Mouse (Mus musculus) c-Kit-positive CD71-positive TER-119-positive erythroid progenitor cells, embryonic 14.5 days (primary cell): Measurements from ENCODE around the gene Tns1.
"Not testable (repeated sequence)": the region's sequence is repeated elsewhere in the genome, so short reads cannot be mapped to it uniquely, and the experiment has no call there.

Experiments
- DNase-seq: peaks from one replicate; pipeline ENCODE4 v3.0.0-alpha.2; 2013; ENCODE audit warnings: low spot score

The Tns1 gene

DNA sequence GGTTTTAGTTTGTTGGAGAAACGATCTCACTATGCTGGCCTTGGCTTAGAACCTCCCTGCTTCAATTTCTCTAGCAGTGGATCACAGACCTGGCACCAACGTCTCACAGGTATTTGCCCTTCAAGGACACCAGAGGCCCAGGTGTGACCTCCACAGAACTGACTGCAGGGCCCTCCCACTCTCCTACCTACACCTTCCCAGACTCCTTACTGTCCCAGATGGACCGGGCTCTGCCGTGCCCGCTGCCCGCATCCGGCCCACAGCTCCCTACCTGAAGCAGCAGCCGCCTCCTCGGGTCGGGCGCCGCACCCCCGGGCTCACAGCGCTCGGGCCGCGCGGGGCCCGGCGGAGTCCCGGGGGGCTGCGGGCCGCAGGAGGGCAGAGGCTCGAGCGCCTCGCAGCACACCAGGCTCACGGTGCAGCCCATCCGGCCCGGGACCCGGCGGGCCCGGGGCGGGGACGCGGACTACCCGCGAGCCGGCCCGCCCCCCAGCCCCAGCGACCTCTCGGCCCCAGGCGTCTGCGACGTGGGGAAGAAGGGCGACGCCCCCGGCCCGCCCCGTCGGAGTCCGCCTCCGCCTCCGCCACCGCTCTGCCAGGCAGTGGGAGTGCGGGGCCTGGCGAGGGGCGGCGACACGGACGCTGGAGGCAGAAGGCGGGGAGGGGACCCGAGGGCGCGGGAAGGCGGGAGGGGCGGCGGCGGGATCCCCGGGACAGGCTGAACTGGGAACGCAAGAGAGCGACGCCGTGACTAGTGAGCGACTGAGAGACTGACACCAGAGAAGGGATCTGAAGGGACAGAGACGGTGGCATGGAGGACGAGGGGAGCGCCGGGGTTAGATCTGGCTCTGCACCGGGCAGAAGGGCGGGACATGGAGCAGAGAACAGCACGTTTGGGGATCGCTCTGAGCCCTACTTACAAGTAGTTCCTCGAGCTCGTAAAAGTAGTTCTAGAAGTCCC, at the start of gene Tns1:
Tns1 (minus strand) TSS at position 429 of the 961 bp plus-strand sequence.
- no peak for DNase-seq

DNA sequence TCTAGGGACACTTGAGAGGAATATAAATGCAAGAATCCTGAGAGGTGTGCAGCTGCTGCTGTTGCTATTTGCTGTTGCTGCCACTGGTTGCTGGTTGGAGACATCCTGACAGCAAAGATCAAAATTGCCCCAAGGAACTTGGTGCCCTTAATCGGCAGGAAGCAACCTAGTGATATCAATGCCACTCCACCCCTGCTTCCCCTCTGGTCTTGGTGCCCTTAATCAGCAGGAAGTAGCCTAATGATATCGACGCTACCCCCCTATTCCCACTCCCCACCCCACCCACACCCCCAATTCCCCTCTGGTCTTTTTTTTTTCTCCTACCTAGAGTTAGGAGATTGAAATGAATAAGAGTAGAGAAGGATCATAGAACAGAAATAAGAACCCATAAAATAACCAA, 48.5 kb upstream of the Tns1 start:
- DNase-seq = no peak

- no peak for DNase-seq
Measured at GRCm38 (mm10) chr1:74169721-74170120, 45.5 kb upstream of the Tns1 start.

DNA sequence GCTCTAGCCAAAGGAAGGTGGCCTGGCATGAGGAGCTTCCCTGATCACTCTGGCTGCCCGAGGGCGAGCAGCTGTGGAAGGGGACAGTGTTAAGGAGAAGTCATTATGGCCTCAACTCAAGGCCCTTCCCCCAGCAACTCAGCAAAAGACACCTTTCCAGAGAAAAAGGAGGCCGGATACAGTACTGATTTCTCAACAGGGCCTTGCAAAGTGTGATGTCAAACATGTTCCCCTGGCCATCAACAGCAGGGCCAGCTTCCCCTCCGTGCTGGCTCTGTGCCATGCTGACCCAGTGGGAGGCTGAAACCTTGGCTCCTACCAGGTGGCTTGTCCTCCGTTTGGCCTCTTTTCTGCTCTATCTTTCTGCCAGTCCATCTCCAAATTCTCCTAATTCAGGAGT, 42.9 kb upstream of the Tns1 start:
- no peak for DNase-seq

- no peak for DNase-seq
Measured at GRCm38 (mm10) chr1:74160036-74160435, 35.8 kb upstream of the Tns1 start.

DNA sequence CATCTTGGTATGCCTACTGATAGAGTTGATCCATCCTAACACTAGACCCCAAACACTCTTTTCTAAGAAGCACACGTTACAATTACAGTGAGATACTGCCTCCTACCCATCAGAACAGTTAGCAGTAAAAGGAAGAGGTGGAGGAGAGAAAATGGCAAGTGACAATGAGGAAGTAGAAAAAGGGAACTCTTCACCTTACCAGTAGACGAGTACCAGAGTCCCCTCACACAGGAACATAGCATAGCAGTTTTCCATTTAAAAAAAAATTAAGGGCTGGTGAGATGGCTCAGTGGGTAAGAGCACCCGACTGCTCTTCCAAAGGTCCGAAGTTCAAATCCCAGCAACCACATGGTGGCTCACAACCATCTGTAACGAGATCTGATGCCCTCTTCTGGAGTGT, 35.4 kb upstream of the Tns1 start:
- DNase-seq = not testable (repeated sequence)

GRCm38 (mm10) chr1:74156381-74156910, 32.2 kb upstream of the Tns1 start:
- no peak for DNase-seq

DNA sequence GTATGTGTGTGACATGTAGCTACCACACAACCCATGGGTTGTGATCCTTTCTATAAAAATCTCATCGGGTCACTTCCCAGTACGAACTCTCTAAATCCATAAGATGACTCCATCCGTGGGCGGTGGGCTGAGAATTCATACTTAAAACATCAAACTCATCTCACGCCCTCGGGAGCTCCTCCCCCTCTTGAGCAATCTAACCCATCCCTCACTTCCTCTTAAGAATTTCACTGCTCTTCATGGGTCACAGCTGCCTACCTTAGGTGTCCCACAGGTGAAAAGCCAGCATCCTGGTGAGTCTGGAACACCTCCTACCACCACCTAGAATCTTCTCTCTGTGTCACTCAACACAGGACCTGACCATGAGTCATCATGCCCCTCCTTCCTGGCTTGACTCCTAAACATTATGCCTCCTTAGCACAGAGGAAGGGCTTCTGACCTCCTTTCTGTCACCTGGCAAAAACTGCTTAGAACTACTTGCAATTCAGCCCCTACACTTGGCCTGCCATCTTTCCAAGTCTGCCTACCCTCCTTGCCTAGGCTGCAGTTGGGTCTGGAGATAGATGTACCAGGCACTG, 31.3 kb upstream of the Tns1 start:
- no peak for DNase-seq

DNA sequence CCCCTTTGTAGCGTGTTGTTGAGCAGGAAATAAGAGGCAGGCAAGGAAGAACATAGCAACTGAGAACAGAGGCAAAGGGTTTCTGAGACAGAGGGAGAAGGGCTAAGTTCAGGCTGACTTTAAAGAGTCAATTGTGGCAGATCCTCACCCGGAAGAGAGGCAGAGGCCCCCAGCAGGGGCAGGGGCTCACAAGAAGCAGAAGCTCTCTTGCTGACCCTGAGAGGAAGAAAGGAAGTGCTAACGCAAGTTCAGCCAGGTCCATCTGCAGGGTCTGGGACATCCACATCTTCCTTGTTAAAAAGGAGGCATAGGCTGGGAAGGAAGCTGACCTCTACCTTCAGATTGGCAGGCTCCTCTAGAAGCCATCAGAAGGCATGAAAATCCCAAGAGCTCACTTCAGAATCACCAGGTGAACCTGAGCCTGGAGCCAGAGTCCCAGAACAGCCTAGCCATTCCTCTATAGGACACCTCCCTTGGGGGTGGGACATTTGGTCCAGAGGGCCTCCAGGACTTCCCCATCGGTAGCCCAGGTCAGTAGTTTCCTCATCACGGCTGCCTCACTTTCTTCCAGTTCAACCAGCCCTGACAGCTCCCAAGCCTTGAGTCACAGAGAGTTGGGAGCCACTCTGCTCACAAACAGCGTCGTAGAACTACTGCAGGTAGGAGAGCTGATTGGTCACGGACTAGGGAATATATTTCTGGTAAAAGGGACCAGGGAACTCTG, 29.4 kb upstream of the Tns1 start, which contains the start of gene Cxcr2:
Cxcr2 (plus strand) TSS at position 529 of the 724 bp plus-strand sequence.
- no peak for DNase-seq

DNA sequence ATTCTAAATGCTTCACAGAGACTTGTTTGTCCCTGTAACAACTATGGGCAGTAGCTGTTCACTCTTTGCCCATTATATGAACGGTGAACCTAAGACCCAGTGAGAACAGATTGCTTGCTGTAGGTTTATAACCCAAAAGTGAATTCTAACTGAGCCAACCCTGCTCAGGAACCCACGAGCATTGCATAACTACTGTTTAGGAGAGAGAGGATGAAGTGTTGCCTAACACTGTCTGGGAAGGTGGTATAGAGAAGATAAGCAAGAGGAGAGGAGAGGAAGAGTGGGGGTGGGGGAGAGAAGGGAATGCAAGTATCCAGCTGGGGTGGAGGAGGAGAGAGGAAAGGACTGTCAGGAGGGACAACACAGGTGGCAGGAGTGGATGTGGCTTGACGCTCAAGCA, 26.8 kb upstream of the Tns1 start:
- DNase-seq = no peak

- no peak for DNase-seq
Measured at GRCm38 (mm10) chr1:74150101-74150500, 25.9 kb upstream of the Tns1 start.

DNA sequence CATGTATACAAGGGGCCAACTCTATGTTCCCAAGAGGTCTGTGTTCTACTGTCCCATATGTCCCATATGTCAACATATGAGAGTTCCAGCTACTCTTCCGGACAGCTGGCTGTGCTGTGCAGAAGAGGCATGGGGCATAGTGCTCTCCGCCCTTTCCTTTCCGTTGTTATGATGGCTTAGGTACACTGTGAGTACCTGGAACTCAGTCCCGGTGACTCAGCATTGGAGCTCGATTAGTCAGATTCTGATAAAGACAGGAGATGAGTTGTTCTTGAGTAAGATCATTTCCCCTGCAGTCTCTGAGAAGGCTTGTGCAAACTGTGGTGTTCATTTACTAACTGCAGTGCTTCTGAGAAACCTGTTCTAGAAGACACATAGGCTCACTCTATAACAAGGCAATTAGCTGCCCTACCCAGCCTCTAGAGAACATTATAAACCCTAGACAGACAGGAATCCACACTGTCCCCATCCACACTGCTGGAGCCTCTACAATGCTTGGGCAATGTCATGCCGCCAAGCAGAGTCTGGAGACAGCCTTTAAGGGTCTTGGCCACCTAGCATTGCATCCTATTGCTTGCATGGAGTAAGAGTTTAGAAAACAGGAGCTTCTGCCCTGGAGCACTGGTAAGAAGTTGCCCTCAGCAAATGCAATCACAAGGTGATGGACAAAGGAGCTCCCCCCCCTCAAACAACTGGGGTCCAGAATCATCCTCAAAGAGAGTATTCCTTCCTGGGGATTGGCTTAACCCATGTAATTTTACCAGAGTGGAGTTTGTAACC, 25.0 kb upstream of the Tns1 start:
- no peak for DNase-seq

GRCm38 (mm10) chr1:74141781-74142180, 17.5 kb upstream of the Tns1 start:
- DNase-seq = no peak

DNA sequence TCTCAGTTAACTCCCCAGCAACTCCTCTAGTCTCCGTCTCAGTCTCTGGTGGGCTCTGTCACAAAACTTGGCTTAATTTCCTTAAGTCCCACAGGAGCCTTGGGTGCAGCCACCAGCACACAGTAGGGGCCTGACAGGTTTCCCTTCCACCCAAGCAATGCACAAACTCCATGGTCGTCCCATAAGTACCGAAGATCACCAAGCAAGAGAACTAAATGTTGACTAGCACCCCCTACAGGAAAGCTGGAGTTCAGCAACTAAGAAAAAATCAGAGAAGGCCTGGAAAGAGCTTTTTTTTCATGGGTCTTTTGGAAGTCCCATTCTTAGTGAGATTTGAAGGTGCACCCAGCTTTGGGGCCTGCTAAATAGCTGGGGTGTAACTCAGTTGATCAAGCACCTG, 15.2 kb upstream of the Tns1 start:
- DNase-seq = no peak

DNA sequence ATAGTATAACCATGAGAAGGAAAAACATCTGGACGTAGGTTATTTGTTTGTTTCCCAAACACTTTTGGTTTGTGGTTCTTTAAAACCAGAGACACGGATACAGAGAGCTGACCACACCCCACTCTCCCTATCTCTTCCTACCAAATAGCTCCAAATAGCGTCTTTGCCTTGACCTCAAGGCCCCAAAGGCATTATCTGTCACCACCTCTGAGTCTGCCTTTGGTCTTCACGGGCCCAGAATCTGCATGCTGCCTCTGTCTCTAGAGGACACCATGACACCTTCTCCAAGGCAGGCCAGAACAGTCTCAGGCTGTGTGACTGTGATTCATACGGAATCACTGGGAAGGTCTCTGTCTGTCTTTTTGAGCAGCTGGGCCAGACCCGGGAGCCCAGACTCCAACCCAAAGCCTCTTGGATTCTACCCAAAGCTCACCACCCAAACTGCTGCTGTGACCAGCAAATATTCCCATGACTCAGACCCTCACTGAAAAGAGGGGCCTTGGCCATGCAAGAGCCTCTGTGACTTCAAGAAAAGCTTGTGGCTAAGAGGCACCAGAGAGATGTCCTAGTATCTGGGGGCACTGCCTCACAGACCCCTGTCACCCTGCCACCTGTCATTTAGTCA, 11.2 kb upstream of the Tns1 start:
- DNase-seq = peak; percentile 45

DNA sequence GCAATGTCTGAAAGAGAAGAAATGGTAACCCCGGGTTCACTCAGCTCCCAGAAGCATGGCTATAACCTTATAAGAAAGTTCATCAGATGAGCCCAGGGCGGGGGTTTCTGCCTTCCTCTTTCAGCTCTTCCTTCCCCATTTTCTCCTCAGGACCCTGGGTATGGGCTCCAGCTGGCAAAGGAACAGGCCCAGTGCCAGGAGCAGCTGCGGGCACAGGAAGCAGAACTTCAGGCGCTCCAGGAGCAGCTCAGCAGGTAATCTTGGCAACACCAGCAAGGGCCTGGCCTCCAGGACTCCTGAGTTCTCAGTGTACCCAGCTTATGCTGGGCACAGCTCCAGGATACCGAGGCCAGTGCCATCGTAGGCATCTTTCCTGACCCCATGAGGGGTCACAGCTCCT, 9.7 kb upstream of the Tns1 start:
- DNase-seq = no peak

- no peak for DNase-seq
Measured at GRCm38 (mm10) chr1:74132011-74132410, 7.8 kb upstream of the Tns1 start.

GRCm38 (mm10) chr1:74130883-74131659, 6.8 kb upstream of the Tns1 start:
- DNase-seq = no peak

DNA sequence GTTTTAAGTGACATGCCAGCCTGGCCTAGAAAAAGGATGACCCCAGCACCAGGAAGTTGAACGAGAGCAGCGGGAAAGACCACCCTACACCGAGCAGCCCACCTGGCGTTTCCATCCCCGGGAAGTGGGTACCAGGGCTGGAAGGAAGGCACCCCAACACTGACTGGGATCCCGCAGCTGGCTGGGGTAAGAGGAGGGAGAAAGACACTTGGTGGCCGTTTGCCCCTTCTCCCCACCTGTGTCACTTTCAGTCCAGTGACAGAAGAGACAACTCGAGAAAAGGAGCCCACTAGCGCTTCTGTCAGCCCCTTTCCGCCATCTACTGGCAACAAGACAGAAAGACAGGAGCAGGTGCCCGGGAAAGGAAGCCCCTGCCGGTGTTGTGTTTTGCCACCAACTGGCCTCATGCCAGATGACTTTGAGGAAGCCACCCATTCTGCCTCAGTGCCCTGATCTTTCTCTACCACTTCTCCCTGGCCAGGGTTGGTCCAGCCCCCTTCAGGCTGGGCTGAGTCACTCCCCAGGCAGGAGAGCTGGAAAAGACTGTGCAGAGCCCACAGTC, 823 bp upstream of the Tns1 start, which contains the start of gene Rufy4:
Rufy4 (plus strand) TSS at position 551 of the 562 bp plus-strand sequence.
- DNase-seq = peak; percentile 45

DNA sequence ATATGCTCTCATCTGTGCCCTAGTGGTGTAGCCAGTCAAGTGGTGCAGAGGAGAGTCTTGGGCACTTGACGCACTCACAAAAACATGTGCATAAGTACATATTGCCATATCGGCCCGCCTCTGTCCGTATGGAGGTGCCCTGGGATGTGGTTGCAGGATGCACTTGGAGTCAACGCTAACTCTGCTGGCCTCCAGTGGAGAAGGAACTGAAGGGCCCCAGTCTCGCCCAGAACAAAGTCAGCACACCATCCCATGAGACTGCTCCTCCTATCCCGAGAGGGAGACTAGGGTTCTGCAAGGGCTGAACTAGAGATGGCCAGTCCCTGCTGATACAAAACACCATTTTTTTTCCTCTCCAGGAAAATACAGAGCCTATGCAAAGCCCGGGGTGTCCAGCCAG, 1.0 kb downstream of the Tns1 start:
- no peak for DNase-seq
